ENCODE assay signal across 8 mouse cellular contexts in the genomic region with DNA sequence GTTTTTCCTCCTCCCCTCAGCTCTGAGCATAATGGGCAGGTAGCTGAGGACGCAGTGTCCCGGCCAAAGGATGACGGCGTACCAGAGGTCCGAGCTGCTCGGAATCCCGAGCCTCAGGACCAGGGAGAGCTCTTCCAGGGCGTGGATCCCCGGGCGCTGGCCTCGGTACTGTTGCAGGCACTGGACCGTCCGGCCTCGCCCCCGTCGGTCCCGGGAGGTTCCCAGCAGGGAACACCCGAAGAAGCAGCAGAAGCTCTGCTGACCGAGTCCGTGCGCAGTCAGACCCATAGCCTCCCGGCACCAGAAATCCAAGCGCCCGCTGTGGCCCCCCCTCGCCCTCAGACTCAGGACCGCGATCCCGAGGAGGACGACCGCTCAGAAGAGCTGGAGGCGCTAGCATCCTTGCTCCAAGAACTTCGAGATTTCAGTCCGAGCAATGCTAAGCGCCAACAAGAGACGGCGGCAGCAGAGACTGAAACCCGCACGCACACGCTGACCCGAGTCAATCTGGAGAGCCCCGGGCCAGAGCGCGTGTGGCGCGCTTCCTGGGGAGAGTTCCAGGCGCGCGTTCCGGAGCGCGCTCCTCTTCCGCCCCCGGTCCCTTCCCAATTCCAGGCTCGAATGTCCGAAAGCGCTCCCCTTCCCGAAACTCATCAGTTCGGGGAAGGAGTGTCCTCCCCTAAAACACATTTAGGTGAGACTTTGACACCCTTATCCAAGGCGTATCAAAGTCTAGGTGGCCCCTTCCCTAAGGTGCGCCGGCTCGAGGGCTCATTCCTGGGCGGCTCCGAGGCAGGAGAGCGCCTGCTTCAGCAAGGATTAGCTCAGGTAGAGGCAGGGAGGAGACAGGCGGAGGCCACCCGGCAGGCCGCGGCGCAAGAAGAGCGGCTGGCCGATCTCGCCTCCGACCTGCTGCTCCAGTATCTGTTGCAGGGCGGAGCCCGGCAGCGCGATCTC. TPM values are rescaled to one million over a fixed set of nuclear protein-coding genes. Genes with fewer than 3 reads are reported as not detected.
A peak's percentile ranks its signal among the peaks of the same experiment; 100 is the strongest.
DNase-seq lines count a peak whose midpoint lies in the region; ATAC-seq and TF ChIP-seq lines count a peak whose summit lies in the region.

No protein-coding gene starts in this region.

- no peak for TF ChIP-seq CTCF in forebrain, postnatal 0 days (IDR thresholded peaks at IDR 0.05; ENCODE audit: low read depth)

- 1% methylated on average over 77 of the region's 78 CpGs for WGBS in forebrain, postnatal 0 days
- WGBS in midbrain, embryonic 14.5 days: 1% methylated on average over 78 of the region's 78 CpGs

- no peaks in the 10 kb centered on the region for H3K4me1 ChIP-seq in forebrain, postnatal 0 days (ENCODE audit: insufficient read depth)
- peaks cover 20% of the 10 kb centered on the region for H3K4me1 ChIP-seq in midbrain, embryonic 14.5 days (ENCODE audit: control insufficient read depth, insufficient read depth, low read length)

- peak overlapping the region; percentile 53 for H3K4me3 ChIP-seq in forebrain, postnatal 0 days (ENCODE audit: low read depth, low read length)
- H3K4me3 ChIP-seq in midbrain, embryonic 14.5 days (replicated peaks; ENCODE audit: low read depth, low read length): peak overlapping the region; percentile 52

- H3K27ac ChIP-seq in forebrain, postnatal 0 days (ENCODE audit: low read depth, low read length): peak overlapping the region; percentile 62; the same call in 1 of the 2 replicates
- H3K27ac ChIP-seq in midbrain, embryonic 14.5 days (replicated peaks; ENCODE audit: low read depth, low read length): no peak overlapping the region

- peak overlapping the region; percentile 56 for H3K9ac ChIP-seq in forebrain, postnatal 0 days
- H3K9ac ChIP-seq in midbrain, embryonic 14.5 days (replicated peaks; ENCODE audit: low read length): peak overlapping the region; percentile 60

- H3K36me3 ChIP-seq in forebrain, postnatal 0 days (ENCODE audit: insufficient read depth): peaks cover 12% of the 10 kb centered on the region
- peaks cover 15% of the 10 kb centered on the region for H3K36me3 ChIP-seq in midbrain, embryonic 14.5 days (ENCODE audit: control insufficient read depth, insufficient read depth, low read length)

- intact Hi-C loops in gastrocnemius, postnatal 14 days (cut with DNase I; ENCODE audit: low total_unique reads): no loop called here

- H3K27me3 ChIP-seq in forebrain, postnatal 0 days (ENCODE audit: insufficient read depth, low read length): peaks cover 30% of the 10 kb centered on the region
- H3K27me3 ChIP-seq in midbrain, embryonic 14.5 days (ENCODE audit: control insufficient read depth, insufficient read depth, low read length): peaks cover 44% of the 10 kb centered on the region

- no peaks in the 10 kb centered on the region for H3K9me3 ChIP-seq in forebrain, postnatal 0 days (ENCODE audit: low read length)
- no peaks in the 10 kb centered on the region for H3K9me3 ChIP-seq in midbrain, embryonic 14.5 days (ENCODE audit: control insufficient read depth, low read length)

- ATAC-seq in forebrain, postnatal 0 days: no peak
- ATAC-seq in midbrain, embryonic 14.5 days (ENCODE audit: low FRiP score, low TSS enrichment): no peak

- DNase-seq in gastrocnemius, postnatal 14 days: peak; percentile 47
- no peak for DNase-seq in gastrocnemius, adult 18-20 months (ENCODE audit: low spot score)
- DNase-seq in 3T3-L1 (ENCODE audit: low read depth, low spot score): peak; percentile 64
- DNase-seq in adrenal gland, postnatal 14 days: peak; percentile 81
- peak; percentile 43 for DNase-seq in forebrain, postnatal 0 days
- DNase-seq in kidney, postnatal 36 days: peak; percentile 19 to 65
- DNase-seq in midbrain, embryonic 14.5 days: peak; percentile 50
- no peak for DNase-seq in thymus, adult 18-20 months

- H3K4me2 ChIP-seq in forebrain, postnatal 0 days (ENCODE audit: low read depth): peak overlapping the region; percentile 99
- peak overlapping the region; percentile 100 for H3K4me2 ChIP-seq in midbrain, embryonic 14.5 days (ENCODE audit: low read length)

RNA-seq across cellular contexts. Expression of a gene that starts 5.2 kb away (rescaled TPM):
- not detected for total RNA-seq in gastrocnemius, postnatal 14 days (2021)
- total RNA-seq in gastrocnemius, adult 18-20 months (2021): not detected
- total RNA-seq in adrenal gland, postnatal 14 days (2021): 11.9 and 12.6 TPM in 2 replicates
- 82.7 and 116 TPM in 2 replicates for total RNA-seq in forebrain, postnatal 0 days (2014; rRNA removed)
- polyA plus RNA-seq in forebrain, postnatal 0 days (2015; fragmentation: Nextera tagmentation; extraction: Ambion mirVana): 26.7 and 40.0 TPM in 2 replicates
- polyA plus RNA-seq in midbrain, embryonic 14.5 days (2014; fragmentation: Nextera tagmentation; extraction: Ambion mirVana): 4.8 and 6.9 TPM in 2 replicates

RNA-seq across cellular contexts. Expression of a gene that starts 14.6 kb away (rescaled TPM):
- total RNA-seq in gastrocnemius, postnatal 14 days (2021): 10 to 100 TPM; 24.3 to 26.0 TPM
- total RNA-seq in gastrocnemius, adult 18-20 months (2021): 10 to 100 TPM; 14.0 to 17.1 TPM
- 88.6 and 92.6 TPM in 2 replicates for total RNA-seq in adrenal gland, postnatal 14 days (2021)
- 105 and 144 TPM in 2 replicates for total RNA-seq in forebrain, postnatal 0 days (2014; rRNA removed)
- 335 and 346 TPM in 2 replicates for polyA plus RNA-seq in forebrain, postnatal 0 days (2015; fragmentation: Nextera tagmentation; extraction: Ambion mirVana)
- polyA plus RNA-seq in midbrain, embryonic 14.5 days (2014; fragmentation: Nextera tagmentation; extraction: Ambion mirVana): 214 and 238 TPM in 2 replicates

RNA-seq across cellular contexts. Expression of a gene that starts 40.7 kb away (rescaled TPM):
- total RNA-seq in gastrocnemius, postnatal 14 days (2021): 1 to 10 TPM; 1.2 to 1.9 TPM
- total RNA-seq in gastrocnemius, adult 18-20 months (2021): 1 to 10 TPM; 4.9 to 5.5 TPM
- total RNA-seq in adrenal gland, postnatal 14 days (2021): 2.0 and 2.6 TPM in 2 replicates
- total RNA-seq in forebrain, postnatal 0 days (2014; rRNA removed): 1.2 and 3.1 TPM in 2 replicates
- 0.06 and 0.28 TPM in 2 replicates for polyA plus RNA-seq in forebrain, postnatal 0 days (2015; fragmentation: Nextera tagmentation; extraction: Ambion mirVana)
- 0.26 and 0.28 TPM in 2 replicates for polyA plus RNA-seq in midbrain, embryonic 14.5 days (2014; fragmentation: Nextera tagmentation; extraction: Ambion mirVana)

RNA-seq across cellular contexts. Expression of a gene that starts 43.5 kb away (rescaled TPM):
- 10 to 100 TPM; 49.2 to 51.1 TPM for total RNA-seq in gastrocnemius, postnatal 14 days (2021)
- 10 to 100 TPM; 73.3 to 76.9 TPM for total RNA-seq in gastrocnemius, adult 18-20 months (2021)
- 64.8 and 72.1 TPM in 2 replicates for total RNA-seq in adrenal gland, postnatal 14 days (2021)
- 66.1 and 96.9 TPM in 2 replicates for total RNA-seq in forebrain, postnatal 0 days (2014; rRNA removed)
- polyA plus RNA-seq in forebrain, postnatal 0 days (2015; fragmentation: Nextera tagmentation; extraction: Ambion mirVana): 176 and 201 TPM in 2 replicates
- polyA plus RNA-seq in midbrain, embryonic 14.5 days (2014; fragmentation: Nextera tagmentation; extraction: Ambion mirVana): 94.0 and 117 TPM in 2 replicates

RNA-seq across cellular contexts. Expression of a gene that starts 44.5 kb away (rescaled TPM):
- total RNA-seq in gastrocnemius, postnatal 14 days (2021): 10 to 100 TPM; 21.8 to 24.3 TPM
- 10 to 100 TPM; 16.8 to 19.7 TPM for total RNA-seq in gastrocnemius, adult 18-20 months (2021)
- total RNA-seq in adrenal gland, postnatal 14 days (2021): 54.9 and 57.8 TPM in 2 replicates
- 46.6 and 55.2 TPM in 2 replicates for total RNA-seq in forebrain, postnatal 0 days (2014; rRNA removed)
- 18.2 and 21.7 TPM in 2 replicates for polyA plus RNA-seq in forebrain, postnatal 0 days (2015; fragmentation: Nextera tagmentation; extraction: Ambion mirVana)
- 25.8 and 28.1 TPM in 2 replicates for polyA plus RNA-seq in midbrain, embryonic 14.5 days (2014; fragmentation: Nextera tagmentation; extraction: Ambion mirVana)

Comparison
In these comparisons a context has a peak if more than half of its experiments do, and no peak if none do; other contexts are left out.
1. DNase-seq: peak in gastrocnemius, postnatal 14 days (single experiment), 3T3-L1 (single experiment), adrenal gland, postnatal 14 days (single experiment), forebrain, postnatal 0 days (single experiment), kidney, postnatal 36 days (2 of 2) and midbrain, embryonic 14.5 days (single experiment); none in gastrocnemius, adult 18-20 months (single experiment) and thymus, adult 18-20 months (0 of 2).
2. RNA of a gene that starts 5.2 kb away (total RNA-seq): 82.7 to 116 TPM in forebrain, postnatal 0 days and 11.9 to 12.6 TPM in adrenal gland, postnatal 14 days; not detected in gastrocnemius, postnatal 14 days and not detected in gastrocnemius, adult 18-20 months; every median in the first group is over 10 times any median in the second.